Mouse (Mus musculus) C3H10T1/2 (cell line): ENCODE results near the gene Hist1h3b. TPM values are rescaled to one million over a fixed set of nuclear protein-coding genes. Genes with fewer than 3 reads are reported as not detected.

Source experiments
- polyA plus RNA-seq, 2 experiments: library from polyadenylated mRNA; unstranded; fragments of >200 nt; fragmentation: generic; extraction: Trizol; gene quantifications; one replicate each; pipeline ENCODE4 v1.2.1; 2012; ENCODE audit warnings: missing spikeins in 2 of 2

Hist1h3b gene
- 1 to 10 TPM; 2.9 to 8.0 TPM for polyA plus RNA-seq

GRCm38 (mm10) chr13:23752067-23752741 is at the start of gene Hist1h3b:
Gene Hist1h3b (plus strand): TSS chr13:23752267.

GRCm38 (mm10) chr13:23710374-23711089 is 41.5 kb upstream of the Hist1h3b start, which contains the start of gene Hfe:
Gene Hfe (minus strand): TSS chr13:23710854.

GRCm38 (mm10) chr13:23738677-23739068 is 13.4 kb upstream of the Hist1h3b start, which contains the start of gene Hist1h1c:
Gene Hist1h1c (plus strand): TSS chr13:23738808.

GRCm38 (mm10) chr13:23745381-23746161 is 6.5 kb upstream of the Hist1h3b start, which contains the start of gene Hist1h3c:
Gene Hist1h3c (minus strand): TSS chr13:23745602.

GRCm38 (mm10) chr13:23746201-23747080 is 5.6 kb upstream of the Hist1h3b start, which contains the start of gene Hist1h2bb:
Gene Hist1h2bb (plus strand): TSS chr13:23746734.

GRCm38 (mm10) chr13:23750839-23751477 is 1.1 kb upstream of the Hist1h3b start, which contains the start of gene Hist1h2ab:
Gene Hist1h2ab (plus strand): TSS chr13:23751126.

GRCm38 (mm10) chr13:23756790-23757189 is 4.7 kb downstream of the Hist1h3b start, which contains the start of gene Hist1h4b:
Gene Hist1h4b (plus strand): TSS chr13:23757013.

GRCm38 (mm10) chr13:23760972-23761864 is 9.2 kb downstream of the Hist1h3b start, which contains the start of gene Hist1h4a:
Gene Hist1h4a (minus strand): TSS chr13:23761230.

GRCm38 (mm10) chr13:23761871-23762821 is 10.1 kb downstream of the Hist1h3b start, which contains the start of gene Hist1h3a:
Gene Hist1h3a (minus strand): TSS chr13:23762386.

GRCm38 (mm10) chr13:23763586-23764323 is 11.7 kb downstream of the Hist1h3b start, which contains the start of gene Hist1h1a:
Gene Hist1h1a (plus strand): TSS chr13:23763666.

GRCm38 (mm10) chr13:23769613-23770012 is 17.5 kb downstream of the Hist1h3b start, which contains the start of gene Trim38:
Gene Trim38 (plus strand): TSS chr13:23769913.

Other genes starting within 250 kb of the Hist1h3b start
- 10 to 100 TPM; 21.7 to 26.9 TPM for gene Hist1h4h, start 221.2 kb upstream of the Hist1h3b start, polyA plus RNA-seq
- gene Hist1h2af, start 218.4 kb upstream of the Hist1h3b start, polyA plus RNA-seq = 10 to 100 TPM; 20.1 to 25.8 TPM
- 10 to 100 TPM in 1 of 2 experiments, 1 to 10 TPM in 1; 4.5 to 20.4 TPM for gene Hist1h3g, start 216.8 kb upstream of the Hist1h3b start, polyA plus RNA-seq
- gene Hist1h2bh, start 208.9 kb upstream of the Hist1h3b start, polyA plus RNA-seq = 1 to 10 TPM; 1.5 to 3.4 TPM
- gene Hist1h3f, start 208.2 kb upstream of the Hist1h3b start, polyA plus RNA-seq = 1 to 10 TPM in 1 of 2 experiments, under 1 TPM in 1; 0.91 to 3.6 TPM
- 10 to 100 TPM in 1 of 2 experiments, 1 to 10 TPM in 1; 6.4 to 30.1 TPM for gene Hist1h4f, start 200.6 kb upstream of the Hist1h3b start, polyA plus RNA-seq
- gene Hist1h1d, start 199.0 kb upstream of the Hist1h3b start, polyA plus RNA-seq = under 1 TPM; 0.65 to 0.84 TPM
- 1 to 10 TPM; 1.8 to 8.3 TPM for gene Hist1h3e, start 189.9 kb upstream of the Hist1h3b start, polyA plus RNA-seq
- gene Hist1h2ae, start 181.0 kb upstream of the Hist1h3b start, polyA plus RNA-seq = 10 to 100 TPM in 1 of 2 experiments, 1 to 10 TPM in 1; 9.3 to 21.9 TPM
- 10 to 100 TPM in 1 of 2 experiments, 1 to 10 TPM in 1; 7.9 to 12.4 TPM for gene Hist1h2bg, start 180.9 kb upstream of the Hist1h3b start, polyA plus RNA-seq
- 10 to 100 TPM in 1 of 2 experiments, 1 to 10 TPM in 1; 2.2 to 10.3 TPM for gene Hist1h2bf, start 178.1 kb upstream of the Hist1h3b start, polyA plus RNA-seq
- gene Hist1h2ad, start 177.9 kb upstream of the Hist1h3b start, polyA plus RNA-seq = 1 to 10 TPM; 1.1 to 3.1 TPM
- gene Hist1h3d, start 176.5 kb upstream of the Hist1h3b start, polyA plus RNA-seq = 1 to 10 TPM; 2.9 to 3.0 TPM
- gene Hist1h4d, start 170.7 kb upstream of the Hist1h3b start, polyA plus RNA-seq = 10 to 100 TPM in 1 of 2 experiments, 1 to 10 TPM in 1; 3.2 to 10.4 TPM
- gene Hist1h2be, start 131.1 kb upstream of the Hist1h3b start, polyA plus RNA-seq = 1 to 10 TPM; 1.4 to 2.5 TPM
- 1 to 10 TPM; 1.7 to 3.9 TPM for gene Hist1h1e, start 129.7 kb upstream of the Hist1h3b start, polyA plus RNA-seq
- gene Hist1h2ac, start 68.3 kb upstream of the Hist1h3b start, polyA plus RNA-seq = under 1 TPM; 0.98 TPM
- 10 to 100 TPM; 11.8 to 98.9 TPM for gene Hist1h2bc, start 68.1 kb upstream of the Hist1h3b start, polyA plus RNA-seq
- gene Hist1h1t, start 56.5 kb upstream of the Hist1h3b start, polyA plus RNA-seq = under 1 TPM in 1 of 2 experiments, not detected in 1; 0.27 TPM
- gene Hist1h4c, start 53.8 kb upstream of the Hist1h3b start, polyA plus RNA-seq = 1 to 10 TPM; 1.3 to 3.2 TPM
- gene Hfe, start 41.4 kb upstream of the Hist1h3b start, polyA plus RNA-seq = under 1 TPM; 0.15 to 0.91 TPM
- gene Hist1h1c, start 13.5 kb upstream of the Hist1h3b start, polyA plus RNA-seq = 100 to 1,000 TPM in 1 of 2 experiments, 10 to 100 TPM in 1; 12.7 to 138 TPM
- 10 to 100 TPM in 1 of 2 experiments, 1 to 10 TPM in 1; 5.7 to 21.7 TPM for gene Hist1h3c, start 6.7 kb upstream of the Hist1h3b start, polyA plus RNA-seq
- gene Hist1h2bb, start 5.5 kb upstream of the Hist1h3b start, polyA plus RNA-seq = 10 to 100 TPM in 1 of 2 experiments, 1 to 10 TPM in 1; 3.2 to 12.9 TPM
- 10 to 100 TPM in 1 of 2 experiments, 1 to 10 TPM in 1; 4.4 to 13.0 TPM for gene Hist1h2ab, start 1.1 kb upstream of the Hist1h3b start, polyA plus RNA-seq
- gene Hist1h4b, start 4.7 kb downstream of the Hist1h3b start, polyA plus RNA-seq = 10 to 100 TPM; 12.9 to 53.5 TPM
- gene Hist1h4a, start 9.0 kb downstream of the Hist1h3b start, polyA plus RNA-seq = 10 to 100 TPM in 1 of 2 experiments, 1 to 10 TPM in 1; 4.4 to 17.3 TPM
- 1 to 10 TPM; 3.2 to 8.0 TPM for gene Hist1h3a, start 10.1 kb downstream of the Hist1h3b start, polyA plus RNA-seq
- 1 to 10 TPM in 1 of 2 experiments, under 1 TPM in 1; 0.26 to 1.2 TPM for gene Hist1h1a, start 11.4 kb downstream of the Hist1h3b start, polyA plus RNA-seq
- gene Trim38, start 17.6 kb downstream of the Hist1h3b start, polyA plus RNA-seq = under 1 TPM in 1 of 2 experiments, not detected in 1; 0.05 TPM
- gene Slc17a2, start 54.7 kb downstream of the Hist1h3b start, polyA plus RNA-seq = not detected
- gene Slc17a3, start 87.2 kb downstream of the Hist1h3b start, polyA plus RNA-seq = not detected
- not detected for gene Slc17a1, start 115.5 kb downstream of the Hist1h3b start, polyA plus RNA-seq
- not detected for gene Slc17a4, start 162.7 kb downstream of the Hist1h3b start, polyA plus RNA-seq
- not detected for gene Hist1h2ba, start 181.9 kb downstream of the Hist1h3b start, polyA plus RNA-seq
- gene Hist1h2aa, start 182.2 kb downstream of the Hist1h3b start, polyA plus RNA-seq = not detected
- gene Scgn, start 238.9 kb downstream of the Hist1h3b start, polyA plus RNA-seq = not detected